Mouse (Mus musculus) adrenal gland, postnatal 36 days (tissue): ENCODE measurements around the gene Fam19a5. TPM values are rescaled to one million over a fixed set of nuclear protein-coding genes. Genes with fewer than 3 reads are reported as not detected.
A peak's percentile ranks its signal among the peaks of the same experiment; 100 is the strongest.

Source experiments
- DNase-seq, 2 experiments: peaks; one replicate each; pipeline ENCODE4 v3.0.0; 2021; ENCODE audit warnings: mixed read lengths in 1 of 2
- total RNA-seq, 2 experiments: library from RNA; stranded (reverse); gene quantifications; 2 replicates each; pipeline ENCODE4 v1.2.3; 2021

The Fam19a5 gene
- total RNA-seq, 2 experiments from 2014 or later, result 9.2 to 19.5 TPM

- DNase-seq, result peak; percentile 58 to 59
Measured at GRCm38 (mm10) chr15:87666041-87666750, 122.1 kb downstream of the Fam19a5 start.

DNA sequence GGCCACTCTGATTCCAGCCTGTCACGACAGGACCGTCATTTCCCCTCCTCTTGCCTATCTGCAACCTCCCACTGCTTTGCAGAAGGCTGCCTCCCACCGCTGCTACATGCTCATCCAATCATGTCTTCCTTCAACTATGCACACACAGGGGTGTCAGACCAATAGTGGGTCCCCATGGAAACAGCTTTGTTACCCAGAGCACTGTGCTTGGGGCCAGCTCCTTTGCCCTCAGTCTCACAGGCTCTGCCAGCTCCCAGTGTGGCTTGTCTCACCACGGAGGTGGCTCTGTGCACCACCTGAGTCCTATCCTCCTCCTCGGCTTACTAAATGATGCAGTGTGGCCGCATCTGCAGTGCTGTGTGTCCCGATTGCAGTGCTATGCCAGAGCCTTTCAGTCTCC is 123.3 kb downstream of the Fam19a5 start:
- no peak for DNase-seq

- DNase-seq, result no peak
Measured at GRCm38 (mm10) chr15:87668112-87668511, 124.0 kb downstream of the Fam19a5 start.

DNA sequence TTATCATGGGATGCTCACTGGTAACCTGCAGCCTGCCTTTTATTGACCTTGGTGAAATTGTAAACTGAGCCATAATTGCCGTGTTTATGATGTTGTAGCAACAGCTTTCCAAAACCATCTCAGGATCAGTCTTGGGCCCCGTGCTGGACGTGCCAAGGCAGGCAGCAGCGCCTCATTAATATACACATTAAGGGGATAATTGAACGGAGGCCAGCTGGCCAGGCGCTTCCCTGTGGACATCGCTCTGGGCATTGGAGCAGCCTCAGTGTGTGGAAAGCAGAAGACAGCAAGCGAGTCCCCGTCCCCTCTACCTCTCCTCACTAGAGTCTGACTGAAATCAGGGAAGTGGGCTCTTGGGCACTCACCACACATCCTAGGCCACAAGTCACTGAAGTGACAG is 127.8 kb downstream of the Fam19a5 start:
- no peak for DNase-seq

GRCm38 (mm10) chr15:87678711-87679110 is 134.6 kb downstream of the Fam19a5 start:
- no peak for DNase-seq

- DNase-seq, result no peak
Measured at GRCm38 (mm10) chr15:87682410-87682809, 138.3 kb downstream of the Fam19a5 start.

- no peak for DNase-seq
Measured at GRCm38 (mm10) chr15:87686415-87687040, 142.4 kb downstream of the Fam19a5 start.

DNA sequence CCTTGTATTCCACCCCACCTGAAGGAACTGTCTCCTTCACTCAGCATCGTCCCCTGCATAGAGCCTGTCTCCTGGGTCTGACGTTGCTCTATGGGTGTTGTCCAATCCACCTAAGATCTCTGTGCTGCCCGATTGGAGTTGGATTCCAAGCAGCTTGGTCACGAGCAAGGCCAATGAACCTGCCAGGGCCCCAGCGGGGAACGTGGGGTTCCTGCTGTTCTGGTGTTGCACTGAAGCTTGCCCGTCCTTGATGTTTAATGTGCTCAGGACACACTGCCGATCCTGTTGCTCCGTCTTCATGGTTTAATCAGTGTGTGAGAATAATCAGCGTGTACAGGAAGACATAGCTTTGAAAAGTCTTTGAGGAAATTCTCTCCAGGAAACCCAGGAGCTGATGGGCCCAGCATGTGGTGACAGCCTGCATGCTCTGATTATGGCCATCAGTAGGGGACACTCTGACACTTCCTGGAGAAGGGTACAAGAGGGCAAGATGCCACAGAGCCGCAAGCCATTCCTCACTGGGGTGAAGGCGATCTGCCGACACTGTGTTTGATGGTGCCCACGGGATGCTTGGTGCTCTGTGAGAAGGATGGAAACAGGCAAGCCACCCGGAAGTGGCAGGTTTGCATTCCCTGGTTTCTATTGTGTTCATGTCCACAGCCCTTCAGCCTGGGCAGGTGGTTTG is 147.3 kb downstream of the Fam19a5 start:
- DNase-seq, result no peak

GRCm38 (mm10) chr15:87691958-87692357 is 147.9 kb downstream of the Fam19a5 start:
- DNase-seq, result no peak

DNA sequence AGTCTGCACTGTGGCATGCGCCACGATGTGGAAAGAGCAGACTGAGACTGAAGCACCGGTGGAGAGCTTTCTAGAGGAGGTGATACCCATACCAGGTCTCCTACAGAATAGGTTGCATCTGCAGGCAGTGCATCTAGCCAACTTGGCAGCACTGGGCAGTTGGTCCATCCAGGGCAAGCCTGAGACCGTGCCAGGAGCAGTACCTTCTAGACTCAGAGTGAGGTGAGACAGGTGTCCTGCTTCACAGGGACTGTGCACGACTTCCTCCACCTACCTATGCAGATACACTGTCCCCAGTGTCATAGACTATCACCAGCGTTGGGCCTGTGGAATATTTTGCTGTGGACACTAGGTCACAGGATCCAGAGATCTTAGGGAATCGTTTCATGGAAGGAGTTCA is 148.3 kb downstream of the Fam19a5 start:
- DNase-seq, result no peak

DNA sequence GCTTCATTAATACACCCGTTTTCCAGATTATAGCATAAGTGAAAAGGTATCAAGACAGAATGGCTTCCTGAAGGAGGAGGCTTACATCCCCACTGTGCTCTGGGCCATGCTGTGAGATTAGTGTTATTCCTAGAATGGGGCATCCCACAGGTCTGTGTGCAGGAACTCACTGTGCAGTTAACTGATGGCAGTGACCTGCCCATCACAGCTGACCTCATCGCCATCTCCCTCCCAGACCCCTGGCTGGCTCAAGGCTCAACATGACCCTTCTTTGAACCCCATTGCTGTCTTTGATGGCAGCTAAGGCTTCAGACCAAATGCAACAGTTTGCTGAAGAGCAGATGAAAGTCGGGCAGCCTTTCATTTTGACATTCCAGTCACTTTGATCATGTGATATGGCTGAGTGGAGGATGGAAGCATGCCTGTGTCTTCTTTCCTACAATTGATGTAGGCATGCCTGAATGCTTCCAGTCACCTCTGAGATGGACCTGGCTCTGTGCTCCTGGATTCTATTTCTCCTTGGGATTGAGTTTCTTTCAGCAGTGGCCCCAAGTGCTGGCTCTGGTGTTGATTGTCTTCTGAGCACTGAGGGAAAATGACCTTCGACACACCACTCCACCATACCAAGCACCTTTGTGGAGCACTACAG is 148.9 kb downstream of the Fam19a5 start:
- DNase-seq, result no peak

DNA sequence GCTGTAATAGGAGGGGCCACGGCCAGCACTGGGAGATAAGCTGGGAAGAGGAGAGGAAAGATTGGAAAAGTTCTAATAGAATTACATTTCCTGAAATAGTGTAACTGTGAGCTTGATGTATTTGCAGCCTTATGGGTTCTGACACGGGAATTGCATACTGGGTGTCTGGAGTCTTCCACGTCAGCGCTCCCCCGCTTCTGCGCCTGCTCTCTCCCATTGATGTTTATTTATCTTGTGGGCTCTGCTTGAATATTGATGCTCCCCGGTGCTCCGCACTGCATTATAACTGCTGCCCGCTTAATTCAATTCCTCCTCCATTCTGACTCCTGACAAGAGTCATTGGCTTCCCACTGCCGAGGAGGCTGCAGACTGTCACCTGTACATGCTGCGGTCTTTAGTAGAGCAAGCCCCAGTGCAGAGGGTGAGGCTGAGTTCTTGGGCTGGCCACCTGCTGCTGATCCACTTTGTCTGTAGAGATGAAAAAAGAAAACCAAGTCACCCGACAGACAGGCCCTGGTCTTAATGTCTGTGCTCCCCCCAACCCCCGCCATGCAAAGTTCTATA is 153.4 kb downstream of the Fam19a5 start:
- no peak for DNase-seq

DNA sequence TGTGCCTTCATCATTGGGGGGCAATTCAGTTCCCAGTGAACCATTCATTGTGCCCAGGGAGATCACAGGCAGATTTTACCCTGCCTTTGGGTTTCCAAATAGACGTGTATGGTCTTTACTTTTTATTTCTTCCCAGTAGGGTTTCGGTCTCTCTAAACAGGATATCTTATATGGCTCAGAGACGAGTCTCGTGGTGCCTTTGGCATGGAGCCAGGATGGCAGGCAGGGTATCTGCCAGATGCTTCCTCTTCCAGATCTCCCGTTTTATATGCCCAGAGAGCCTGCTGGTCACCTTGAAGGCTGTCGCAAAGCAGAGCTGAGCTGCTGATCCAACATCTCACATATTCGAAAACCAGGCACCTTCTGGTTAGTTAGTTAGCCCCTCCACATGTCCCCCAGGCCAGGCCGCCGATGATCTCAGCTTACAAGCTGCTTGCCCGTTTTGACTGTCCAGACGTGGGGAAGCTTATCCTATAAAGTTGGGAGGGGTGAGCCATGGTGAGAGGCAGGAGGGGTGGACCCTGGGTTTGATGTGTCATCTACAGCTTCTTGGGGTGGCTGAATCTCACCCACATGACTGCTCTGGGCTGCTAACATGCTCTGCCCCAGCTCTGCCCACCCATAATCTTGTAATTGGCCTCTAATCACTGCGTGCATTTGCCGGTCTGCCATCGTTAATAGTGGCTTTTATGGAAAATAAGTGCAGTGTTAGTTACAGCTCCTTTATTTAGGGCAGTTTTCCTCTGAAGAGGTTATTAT is 154.6 kb downstream of the Fam19a5 start:
- DNase-seq, result peak in 1 of 2 experiments; percentile 9

- DNase-seq, result peak in 1 of 2 experiments; percentile 31
Measured at GRCm38 (mm10) chr15:87702821-87703220, 158.7 kb downstream of the Fam19a5 start.

GRCm38 (mm10) chr15:87703334-87703733 is 159.2 kb downstream of the Fam19a5 start:
- DNase-seq, result no peak

- no peak for DNase-seq
Measured at GRCm38 (mm10) chr15:87711790-87712189, 167.7 kb downstream of the Fam19a5 start.

DNA sequence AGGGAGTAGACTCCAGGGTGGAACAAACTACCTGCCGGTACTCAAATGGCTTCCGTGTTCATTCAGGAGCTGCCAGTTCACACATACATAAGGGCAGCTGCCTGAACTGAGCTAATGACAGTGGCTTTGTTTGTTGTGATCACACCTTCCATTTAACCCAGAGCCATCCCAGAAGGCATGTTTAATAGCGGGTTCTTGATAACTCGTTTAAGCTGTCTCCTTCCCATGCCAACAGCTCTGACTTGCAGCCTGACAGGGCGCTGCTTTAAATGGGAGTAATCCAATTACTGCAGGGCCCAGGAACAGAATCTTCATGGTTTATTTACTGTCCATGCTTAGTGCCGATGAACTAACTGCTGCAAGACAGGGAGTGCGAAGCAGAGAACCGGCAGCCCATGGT is 168.1 kb downstream of the Fam19a5 start:
- no peak for DNase-seq

DNA sequence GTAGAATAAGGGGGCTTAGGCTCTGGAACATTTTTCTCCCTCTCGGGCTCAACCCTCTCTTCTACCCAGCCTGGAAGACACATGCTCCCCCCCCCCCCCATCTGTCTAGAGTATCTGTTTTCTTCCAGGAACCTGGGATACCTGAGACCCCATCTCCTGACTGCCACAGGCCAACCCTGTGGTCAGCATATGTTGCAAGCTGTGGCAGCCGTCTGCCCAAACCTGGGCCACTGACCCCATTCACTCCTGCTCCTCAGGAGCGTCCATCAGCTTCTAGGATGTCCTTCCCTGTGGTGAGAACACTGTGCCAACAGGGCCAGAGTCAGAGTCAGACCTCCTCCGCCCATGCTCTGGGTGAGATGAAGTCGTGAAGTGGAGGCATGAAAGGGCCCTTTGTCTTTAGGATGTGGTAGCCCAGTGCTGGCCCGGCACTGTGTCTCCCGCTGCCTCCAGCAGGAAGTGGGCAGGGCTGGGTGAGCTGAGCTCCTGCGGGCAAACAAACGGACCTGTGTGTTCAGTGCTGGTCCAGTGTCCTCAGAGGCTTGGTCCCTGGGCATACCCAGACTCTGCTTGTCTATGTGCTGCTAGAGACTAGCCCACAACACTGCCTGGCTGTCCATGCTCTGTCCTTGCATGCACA is 171.1 kb downstream of the Fam19a5 start:
- DNase-seq, result no peak

- no peak for DNase-seq
Measured at GRCm38 (mm10) chr15:87717056-87717455, 173.0 kb downstream of the Fam19a5 start.

DNA sequence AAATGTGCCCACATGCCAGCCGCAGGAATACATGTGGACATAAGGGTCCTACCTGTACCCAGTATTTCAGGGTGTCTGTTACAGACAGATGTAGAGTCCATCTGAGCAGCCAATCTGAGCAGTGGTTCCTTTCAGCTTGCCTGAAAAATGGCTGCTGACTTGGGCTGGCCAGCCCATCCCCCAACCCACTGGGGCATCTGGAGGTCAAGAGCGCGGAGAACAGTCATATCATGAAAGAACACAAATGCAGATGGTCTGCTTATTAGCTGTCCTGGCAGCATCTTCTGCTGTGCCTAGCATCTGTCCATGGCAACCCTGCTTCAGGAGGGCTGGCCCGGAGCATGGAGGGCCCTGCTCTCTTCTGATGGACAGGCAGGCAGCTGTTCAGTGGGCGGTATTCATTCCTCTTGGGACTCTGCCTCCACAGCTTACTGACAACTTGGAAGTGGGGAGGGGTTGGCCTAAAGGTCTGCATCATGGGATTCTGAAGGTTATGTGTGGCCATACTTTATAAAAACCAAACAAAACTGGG is 179.4 kb downstream of the Fam19a5 start:
- no peak for DNase-seq
